Mouse (Mus musculus) liver, postnatal 0 days (tissue): ENCODE measurements around the gene Rasd2.

Source experiments
- CTCF ChIP-seq: sonication (generic); IDR thresholded peaks from 2 replicates; pipeline ENCODE4 v1.5.1; 2016; ENCODE audit warnings: antibody characterized with exemption, low read depth
- EP300 ChIP-seq: IDR thresholded peaks from 2 replicates; pipeline ENCODE4 v1.6.1; 2016; ENCODE audit warnings: antibody characterized with exemption, low read depth, mild to moderate bottlenecking

DNA sequence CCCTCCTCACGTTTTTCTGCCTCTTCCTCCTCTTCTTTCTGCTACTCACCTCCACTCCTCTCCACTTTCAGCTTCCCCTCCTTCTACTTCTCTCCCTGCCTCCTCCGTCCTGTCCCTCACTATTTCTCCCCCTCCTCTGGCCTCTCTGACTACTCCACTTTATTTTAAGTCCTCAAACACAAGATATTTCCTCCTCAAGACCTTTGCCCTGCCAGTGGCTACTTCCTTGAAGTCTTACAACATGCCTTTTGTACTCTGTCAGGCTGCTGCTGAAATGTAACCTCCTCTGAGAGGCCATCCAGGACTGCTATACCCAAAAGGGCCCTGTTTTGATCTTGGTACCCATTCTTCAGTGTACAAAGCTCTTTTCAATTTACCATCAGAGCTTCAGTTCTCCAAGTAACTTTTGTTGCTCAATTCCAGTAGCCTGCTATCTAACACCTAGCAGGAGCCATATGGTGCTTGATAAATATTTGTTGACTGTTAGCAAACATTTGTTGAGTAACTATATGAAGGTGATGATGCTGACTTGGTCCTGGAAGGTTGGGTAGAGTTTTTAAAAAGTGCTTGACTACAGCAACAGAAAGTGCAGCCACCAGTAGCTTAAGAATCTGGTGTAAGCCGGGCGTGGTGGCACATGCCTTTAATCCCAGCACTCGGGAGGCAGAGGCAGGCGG is 41.6 kb upstream of the Rasd2 start:
- TF ChIP-seq CTCF: no peak
- no peak for TF ChIP-seq EP300
